Mouse (Mus musculus): ENCODE results near the gene P4ha1. TPM values are rescaled to one million over a fixed set of nuclear protein-coding genes. Genes with fewer than 3 reads are reported as not detected.
A peak's percentile ranks its signal among the peaks of the same experiment; 100 is the strongest.
"Not testable (repeated sequence)": the region's sequence is repeated elsewhere in the genome, so short reads cannot be mapped to it uniquely, and the experiment has no call there.

The P4ha1 gene
- polyA plus RNA-seq, 1 experiment: 0.25 TPM

DNA sequence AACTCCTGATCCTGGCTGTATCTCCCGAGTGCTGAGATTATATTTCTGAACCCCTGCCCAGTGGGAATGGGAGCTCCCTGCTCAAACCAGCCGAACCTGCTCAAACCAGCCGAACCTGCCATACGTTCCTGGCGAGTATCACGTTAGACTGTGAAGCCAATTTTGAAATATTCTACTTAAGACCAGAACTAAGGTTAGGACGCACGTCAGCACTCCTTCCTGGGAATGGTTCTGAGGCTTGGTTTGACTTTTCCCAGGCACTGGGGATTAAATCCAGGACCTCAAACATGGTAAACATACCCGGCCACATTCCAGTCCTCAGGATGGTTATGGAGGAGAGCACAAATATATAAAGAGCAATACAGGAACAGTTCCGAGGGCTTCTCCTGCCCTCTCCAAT, 54.8 kb downstream of the P4ha1 start:
- Histone ChIP-seq H3K27me3 (ENCODE audit: control insufficient read depth) (no peaks in the 10 kb centered on the region), H3K4me1 (ENCODE audit: control insufficient read depth) (peaks cover 22% of the 10 kb centered on the region), H3K9me3 (ENCODE audit: control insufficient read depth, low read length) (no peaks in the 10 kb centered on the region; the same call in 1 of the 2 replicates), H3K36me3 (ENCODE audit: control insufficient read depth) (peaks cover 18% of the 10 kb centered on the region), H3K4me3 (replicated peaks) (no peak overlapping the region)
- no peak for TF ChIP-seq GATA1 (IDR thresholded peaks at IDR 0.05; ENCODE audit: low read length)
- no peak for TF ChIP-seq TAL1 (IDR thresholded peaks at IDR 0.05; ENCODE audit: low read length)

DNA sequence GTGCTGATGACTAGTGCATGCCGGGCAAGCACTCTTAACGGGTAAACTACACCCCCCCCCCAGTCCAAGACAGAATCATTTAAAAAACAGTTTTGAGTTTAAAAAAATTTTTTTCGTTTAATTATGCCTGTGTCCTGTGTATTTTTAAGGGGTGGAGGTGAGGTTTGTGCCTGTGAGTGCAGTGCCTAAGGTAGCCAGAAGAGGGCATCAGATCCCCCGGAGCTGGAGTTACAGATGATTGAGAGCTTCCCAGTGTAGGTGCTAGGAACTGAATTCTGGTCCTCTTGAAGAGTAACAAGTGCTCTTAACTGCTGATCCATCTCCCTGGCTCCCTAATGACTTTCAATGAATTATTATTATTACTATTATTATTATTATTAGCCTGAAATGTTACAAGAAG, 55.6 kb downstream of the P4ha1 start:
- Histone ChIP-seq H3K36me3 (ENCODE audit: control insufficient read depth) (peaks cover 12% of the 10 kb centered on the region), H3K9me3 (ENCODE audit: control insufficient read depth, low read length) (no peaks in the 10 kb centered on the region; the same call in 1 of the 2 replicates), H3K27me3 (ENCODE audit: control insufficient read depth) (no peaks in the 10 kb centered on the region), H3K4me3 (replicated peaks) (no peak overlapping the region), H3K4me1 (ENCODE audit: control insufficient read depth) (peaks cover 22% of the 10 kb centered on the region)
- no peak for TF ChIP-seq TAL1 (IDR thresholded peaks at IDR 0.05; ENCODE audit: low read length)
- TF ChIP-seq GATA1 (IDR thresholded peaks at IDR 0.05; ENCODE audit: low read length): no peak

DNA sequence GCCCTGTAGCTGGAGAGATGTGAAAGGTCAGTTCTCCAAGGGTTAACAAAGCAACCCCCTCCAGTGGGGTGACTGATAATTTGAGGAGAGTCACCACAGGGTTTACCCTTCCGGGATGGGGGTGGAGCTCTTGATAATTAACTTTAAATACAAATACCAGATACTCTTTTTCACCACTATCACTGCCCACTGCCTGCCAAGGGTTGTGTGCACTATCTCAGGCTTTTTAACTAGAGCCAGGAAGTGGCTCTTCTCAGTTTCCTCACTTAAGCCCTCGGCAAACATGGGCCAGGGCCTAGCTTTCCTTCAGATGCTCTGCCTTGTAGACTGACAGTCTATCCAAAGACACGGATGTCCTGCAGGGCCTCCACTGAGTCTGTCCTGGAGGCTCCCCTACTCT, 56.8 kb downstream of the P4ha1 start:
- no peaks in the 10 kb centered on the region; the same call in 1 of the 2 replicates for H3K9me3 ChIP-seq (ENCODE audit: control insufficient read depth, low read length)
- H3K4me1 ChIP-seq (ENCODE audit: control insufficient read depth): peaks cover 22% of the 10 kb centered on the region
- peak overlapping the region; percentile 51 for H3K4me3 ChIP-seq (replicated peaks)
- no peaks in the 10 kb centered on the region for H3K27me3 ChIP-seq (ENCODE audit: control insufficient read depth)
- H3K36me3 ChIP-seq (ENCODE audit: control insufficient read depth): peaks cover 3% of the 10 kb centered on the region
- TF ChIP-seq TAL1 (IDR thresholded peaks at IDR 0.05; ENCODE audit: low read length) (no peak), GATA1 (IDR thresholded peaks at IDR 0.05; ENCODE audit: low read length) (no peak)

DNA sequence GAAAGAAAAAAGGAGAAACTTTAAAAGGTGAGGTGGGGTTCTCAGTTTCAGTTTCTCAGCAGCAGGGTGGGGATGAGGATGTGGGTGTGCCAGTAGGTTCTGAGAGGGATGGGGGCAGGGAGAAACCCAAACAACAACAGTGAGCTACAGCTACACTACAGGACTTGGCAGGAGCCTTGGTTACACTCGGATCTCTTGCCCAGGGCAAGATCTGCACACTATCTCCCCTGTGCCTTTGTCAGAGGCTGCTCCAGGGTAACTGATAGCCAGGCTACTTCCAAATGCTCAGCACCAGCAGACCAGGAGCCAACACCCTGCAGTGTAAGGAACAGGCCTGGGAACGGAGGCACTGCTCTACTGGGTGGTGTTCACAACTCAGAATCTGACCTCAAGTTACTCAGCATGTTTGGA, 57.3 kb downstream of the P4ha1 start:
- Histone ChIP-seq H3K4me3 (replicated peaks) (peak overlapping the region; percentile 51), H3K27me3 (ENCODE audit: control insufficient read depth) (no peaks in the 10 kb centered on the region)
- TF ChIP-seq GATA1 (IDR thresholded peaks at IDR 0.05; ENCODE audit: low read length): no peak
- TF ChIP-seq TAL1 (IDR thresholded peaks at IDR 0.05; ENCODE audit: low read length): no peak

DNA sequence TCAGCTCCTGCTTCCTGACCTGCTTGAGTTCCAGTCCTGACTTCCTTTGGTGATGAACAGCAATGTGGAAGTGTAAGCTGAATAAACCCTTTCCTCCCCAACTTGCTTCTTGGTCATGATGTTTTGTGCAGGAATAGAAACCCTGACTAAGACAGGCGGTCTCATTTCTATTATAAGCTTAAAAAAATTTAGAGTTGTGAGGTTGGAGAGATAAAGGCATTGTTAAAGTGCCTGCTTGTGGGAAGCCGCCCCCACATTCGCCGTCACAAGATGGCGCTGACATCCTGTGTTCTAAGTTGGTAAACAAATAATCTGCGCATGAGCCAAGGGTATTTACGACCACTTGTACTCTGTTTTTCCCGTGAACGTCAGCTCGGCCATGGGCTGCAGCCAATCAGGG, 58.5 kb downstream of the P4ha1 start:
- peak overlapping the region; percentile 57 for H3K4me3 ChIP-seq (replicated peaks)
- not testable (repeated sequence) for H3K27me3 ChIP-seq (ENCODE audit: control insufficient read depth); H3K36me3 ChIP-seq (ENCODE audit: control insufficient read depth); H3K9me3 ChIP-seq (ENCODE audit: control insufficient read depth, low read length)
- H3K4me1 ChIP-seq (ENCODE audit: control insufficient read depth): peaks cover 22% of the 10 kb centered on the region

More for the DNA sequence above, 57.3 kb downstream of the P4ha1 start:
- Histone ChIP-seq H3K4me1 (ENCODE audit: control insufficient read depth) (peaks cover 22% of the 10 kb centered on the region), H3K9me3 (ENCODE audit: control insufficient read depth, low read length) (no peaks in the 10 kb centered on the region; the same call in 1 of the 2 replicates), H3K36me3 (ENCODE audit: control insufficient read depth) (peaks cover 2% of the 10 kb centered on the region)

DNA sequence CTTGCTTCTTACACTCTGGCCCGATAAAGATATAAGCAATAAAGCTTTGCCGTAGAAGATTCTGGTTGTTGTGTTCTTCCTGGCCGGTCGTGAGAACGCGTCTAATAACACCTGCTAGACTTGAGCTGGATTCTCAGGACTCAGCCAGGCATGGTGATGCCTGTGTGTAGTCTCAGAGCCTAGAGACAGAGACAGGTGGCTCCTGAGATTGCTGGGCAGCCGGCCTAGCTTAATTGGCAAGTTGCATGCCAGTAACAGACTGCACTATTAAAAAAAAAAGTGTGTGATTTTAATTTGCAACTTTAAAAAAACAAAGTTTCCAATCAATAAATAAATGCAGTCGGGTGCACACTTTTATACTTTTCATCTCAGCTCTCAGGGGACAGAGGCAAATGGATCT, 63.9 kb downstream of the P4ha1 start:
- Histone ChIP-seq H3K9me3 (ENCODE audit: control insufficient read depth, low read length) (peaks cover 12% of the 10 kb centered on the region), H3K4me1 (ENCODE audit: control insufficient read depth) (no peaks in the 10 kb centered on the region; the same call in 1 of the 2 replicates)

DNA sequence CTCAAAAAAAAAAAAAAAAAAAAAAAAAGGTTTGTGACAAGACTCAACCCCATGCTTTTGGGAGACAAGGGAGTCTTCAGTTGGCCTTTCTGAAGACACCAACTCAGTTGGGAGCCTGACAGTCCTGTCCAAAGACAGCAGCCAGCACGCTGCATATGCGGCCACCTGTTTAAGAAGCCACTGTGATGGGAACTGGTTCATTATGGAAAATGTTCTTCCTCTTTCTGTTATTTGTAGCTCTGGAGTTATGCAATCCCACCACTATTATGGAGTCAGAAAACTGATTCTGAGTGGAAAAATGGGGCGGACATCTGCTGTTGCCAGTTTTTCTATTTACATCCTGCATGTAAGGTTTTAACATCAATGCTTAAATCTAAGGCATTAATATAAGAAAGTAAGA, 66.6 kb downstream of the P4ha1 start:
- Histone ChIP-seq H3K36me3 (ENCODE audit: control insufficient read depth) (peaks cover 34% of the 10 kb centered on the region), H3K9me3 (ENCODE audit: control insufficient read depth, low read length) (peaks cover 12% of the 10 kb centered on the region), H3K4me3 (replicated peaks) (no peak overlapping the region), H3K4me1 (ENCODE audit: control insufficient read depth) (no peaks in the 10 kb centered on the region; the same call in 1 of the 2 replicates), H3K27me3 (ENCODE audit: control insufficient read depth) (no peaks in the 10 kb centered on the region)
- TF ChIP-seq TAL1 (IDR thresholded peaks at IDR 0.05; ENCODE audit: low read length) (no peak), GATA1 (IDR thresholded peaks at IDR 0.05; ENCODE audit: low read length) (no peak)

More for the DNA sequence above, 63.9 kb downstream of the P4ha1 start:
- H3K27me3 ChIP-seq (ENCODE audit: control insufficient read depth): no peaks in the 10 kb centered on the region
- H3K36me3 ChIP-seq (ENCODE audit: control insufficient read depth): peaks cover 34% of the 10 kb centered on the region
- no peak overlapping the region for H3K4me3 ChIP-seq (replicated peaks)
- TF ChIP-seq GATA1 (IDR thresholded peaks at IDR 0.05; ENCODE audit: low read length) (no peak), TAL1 (IDR thresholded peaks at IDR 0.05; ENCODE audit: low read length) (no peak)

DNA sequence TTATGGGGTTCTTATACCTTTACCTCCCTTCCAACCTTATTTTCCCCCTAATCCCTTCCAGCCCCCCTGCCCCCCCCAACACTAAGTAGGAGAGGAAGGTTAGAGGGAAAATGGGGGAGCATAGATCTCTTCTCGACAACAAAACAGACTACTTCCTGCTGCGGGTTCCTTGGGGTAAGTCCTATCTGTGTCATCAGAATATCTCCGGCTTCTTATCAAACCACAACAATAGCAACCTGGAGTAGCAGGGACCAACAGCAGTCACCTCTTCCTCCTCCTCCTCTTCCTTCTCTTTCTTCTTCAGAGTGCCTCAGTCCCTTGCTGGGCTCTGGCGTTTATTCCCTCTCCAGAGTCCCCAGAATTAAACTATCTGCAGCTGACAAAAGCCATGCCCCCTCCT, 68.8 kb downstream of the P4ha1 start:
- Histone ChIP-seq H3K36me3 (ENCODE audit: control insufficient read depth) (peaks cover 32% of the 10 kb centered on the region), H3K4me1 (ENCODE audit: control insufficient read depth) (no peaks in the 10 kb centered on the region; the same call in 1 of the 2 replicates), H3K27me3 (ENCODE audit: control insufficient read depth) (no peaks in the 10 kb centered on the region), H3K9me3 (ENCODE audit: control insufficient read depth, low read length) (peaks cover 12% of the 10 kb centered on the region), H3K4me3 (replicated peaks) (no peak overlapping the region)
- TF ChIP-seq TAL1 (IDR thresholded peaks at IDR 0.05; ENCODE audit: low read length) (no peak), GATA1 (IDR thresholded peaks at IDR 0.05; ENCODE audit: low read length) (no peak)

DNA sequence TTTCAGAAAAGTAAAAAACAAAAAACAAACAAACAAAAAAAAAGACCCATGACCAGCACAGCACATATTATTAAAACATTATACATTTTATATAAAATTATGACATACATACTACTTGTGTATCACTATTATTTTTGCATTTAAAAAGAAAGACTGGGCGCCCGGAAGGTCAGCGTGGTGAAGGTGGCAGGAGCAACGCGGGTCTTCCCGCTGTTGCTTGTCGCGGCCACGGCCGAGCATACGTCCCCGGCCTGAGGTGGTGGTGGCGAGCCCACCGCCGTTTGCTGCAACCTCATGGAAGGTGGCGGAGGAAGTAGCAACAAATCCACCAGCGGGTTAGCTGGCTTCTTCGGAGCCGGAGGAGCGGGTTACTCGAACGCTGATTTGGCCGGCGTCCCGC, 72.4 kb downstream of the P4ha1 start, which contains the start of gene Gm10273:
Gm10273 (plus strand) TSS at position 172 of the 400 bp plus-strand sequence.
- H3K4me1 ChIP-seq (ENCODE audit: control insufficient read depth); H3K27me3 ChIP-seq (ENCODE audit: control insufficient read depth); H3K36me3 ChIP-seq (ENCODE audit: control insufficient read depth); H3K9me3 ChIP-seq (ENCODE audit: control insufficient read depth, low read length); H3K4me3 ChIP-seq (replicated peaks): not testable (repeated sequence)

Measured in erythroblast, embryonic 14.5 days (primary cell).